Mouse (Mus musculus) erythroblast, embryonic 14.5 days (primary cell): ENCODE data around the gene Frs2.

Experiments
- GATA1 ChIP-seq: IDR thresholded peaks from 2 replicates; pipeline ENCODE4 v1.6.1; 2012; ENCODE audit warnings: low read length, inconsistent platforms, mixed read lengths
- TAL1 ChIP-seq: IDR thresholded peaks from 3 replicates; pipeline ENCODE4 v1.6.1; 2012; ENCODE audit warnings: low read length, inconsistent platforms, mixed read lengths

DNA sequence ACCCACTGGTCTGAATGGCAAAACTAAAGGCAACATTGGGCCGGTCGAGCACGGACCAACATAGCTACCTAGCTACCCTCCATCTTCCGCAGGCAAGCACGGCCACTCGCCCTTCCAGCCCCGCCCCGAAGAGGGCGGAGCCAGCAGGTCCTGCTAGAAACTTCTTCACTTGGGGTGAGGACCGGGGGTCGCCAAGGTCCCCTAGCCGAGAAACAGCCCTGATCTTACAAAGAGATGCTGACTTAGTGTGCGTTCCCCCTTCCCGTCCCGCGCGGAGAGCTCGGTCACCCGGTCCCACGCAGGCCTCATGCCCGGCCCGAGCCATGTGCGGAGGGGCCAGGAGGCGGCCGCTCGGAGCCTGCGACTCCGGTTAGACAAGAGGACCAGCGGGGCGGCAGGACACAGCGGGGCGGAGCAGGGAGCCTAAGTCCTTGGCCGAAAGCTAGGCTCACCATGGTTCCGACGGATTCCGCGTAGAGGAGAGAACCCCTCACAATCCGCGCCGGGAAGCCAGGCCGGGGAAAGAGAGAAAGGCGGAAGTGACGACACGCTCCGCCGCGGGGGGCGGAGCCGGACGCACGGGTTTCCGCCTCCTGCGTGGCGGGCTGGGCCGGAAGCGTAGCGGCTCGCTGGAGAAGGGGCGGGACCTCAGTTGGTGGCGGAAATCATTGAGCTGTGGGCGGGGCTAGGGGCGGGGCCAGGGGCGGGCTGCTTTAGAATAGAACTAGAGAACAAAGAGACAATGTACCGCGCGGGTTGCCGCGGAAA lies 84.9 kb downstream of the Frs2 start, which contains the start of gene Cct2:
- no peak for TF ChIP-seq GATA1
- TF ChIP-seq TAL1, result no peak
